Mouse (Mus musculus) CD4-positive, CD25-positive, alpha-beta regulatory T cell, adult 4 months (primary cell): ENCODE data around the gene St14. TPM values are rescaled to one million over a fixed set of nuclear protein-coding genes. Genes with fewer than 3 reads are reported as not detected.

Experiments
- ATAC-seq: one replicate; pipeline ENCODE4 v1.8.0; 2017
- polyA plus RNA-seq, 2 experiments: library from polyadenylated mRNA; unstranded; fragments of 100-300 nt; shearing (Covaris generic); gene quantifications; one replicate each; pipeline ENCODE4 v1.2.1; 2017

St14 gene
- polyA plus RNA-seq, 2 experiments from 2014 or later: 4.1 to 6.1 TPM

DNA sequence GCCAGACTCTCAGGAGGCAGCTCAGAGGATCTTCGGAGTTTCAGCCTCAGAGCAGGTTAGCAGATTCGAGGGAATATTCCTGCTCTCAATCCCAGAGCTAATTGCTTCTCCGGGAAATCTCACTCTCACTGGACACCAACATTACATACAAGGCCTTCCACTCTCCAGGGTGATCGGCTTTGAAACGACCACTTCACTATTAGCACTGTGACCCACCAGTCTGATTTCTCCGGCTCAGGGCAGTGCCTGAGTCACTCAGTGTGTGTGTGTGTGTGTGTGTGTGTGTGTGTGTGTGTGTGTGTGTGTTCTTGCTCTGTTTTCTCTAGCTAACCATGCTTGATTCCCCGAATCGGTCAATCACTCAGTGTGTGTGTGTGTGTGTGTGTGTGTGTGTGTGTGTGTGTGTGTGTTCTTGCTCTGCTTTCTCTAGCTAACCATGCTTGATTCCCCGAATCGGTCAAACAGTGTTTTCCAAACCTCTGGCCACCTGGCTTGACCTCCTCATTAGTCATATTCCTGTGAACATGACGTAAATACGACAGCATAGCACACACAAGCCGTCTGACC lies 9.1 kb downstream of the St14 start:
- ATAC-seq: no peak

DNA sequence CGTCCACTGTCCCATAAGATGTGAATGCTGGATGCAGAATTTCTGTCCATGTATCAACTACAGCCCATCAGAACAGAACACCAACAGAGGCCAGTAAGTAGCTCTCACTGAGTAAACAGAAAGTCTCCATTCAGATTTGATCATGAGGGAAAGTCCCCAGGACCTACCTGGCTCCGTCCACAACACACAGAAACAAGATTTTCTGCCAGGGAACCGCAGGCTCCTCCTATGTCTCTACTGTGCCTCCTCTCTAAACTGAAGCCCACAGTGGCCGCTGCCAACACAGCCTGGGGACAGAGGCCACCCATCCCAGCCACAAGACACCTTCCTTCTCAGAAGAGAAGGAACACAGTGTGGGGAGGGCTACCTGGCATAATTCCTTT lies 11.1 kb downstream of the St14 start:
- ATAC-seq: peak; percentile 78

DNA sequence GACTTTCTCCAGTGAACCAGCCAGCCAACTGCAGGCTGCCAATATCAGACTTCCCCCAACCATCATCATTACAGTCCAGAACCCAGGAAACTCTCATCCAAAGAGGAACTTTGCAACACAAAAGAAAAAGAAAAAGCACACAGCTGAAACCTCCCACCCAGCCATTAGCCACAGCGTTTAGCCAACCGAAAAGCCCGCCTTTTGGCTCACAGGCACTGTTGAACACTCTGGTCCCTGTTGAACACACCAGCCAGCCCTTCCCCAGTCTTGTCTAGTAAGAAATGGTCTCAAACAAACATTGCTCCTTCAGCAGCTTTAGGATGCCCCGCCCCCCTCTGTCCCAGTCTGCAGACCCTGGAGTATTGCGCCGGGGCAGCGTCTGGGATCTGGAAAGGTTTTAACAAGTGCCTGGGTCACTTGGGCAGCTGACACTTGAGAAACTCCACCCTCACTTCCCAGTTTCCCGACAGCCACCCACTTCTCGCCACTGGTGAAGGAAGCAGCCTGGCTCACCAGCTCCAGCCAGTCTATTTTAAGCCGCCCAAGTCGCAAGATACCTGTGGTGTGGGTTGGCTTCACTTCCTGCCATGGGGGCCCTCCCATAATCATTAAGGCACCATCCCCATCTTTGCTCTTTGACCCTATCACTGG lies 11.6 kb downstream of the St14 start:
- peak; percentile 57 for ATAC-seq

DNA sequence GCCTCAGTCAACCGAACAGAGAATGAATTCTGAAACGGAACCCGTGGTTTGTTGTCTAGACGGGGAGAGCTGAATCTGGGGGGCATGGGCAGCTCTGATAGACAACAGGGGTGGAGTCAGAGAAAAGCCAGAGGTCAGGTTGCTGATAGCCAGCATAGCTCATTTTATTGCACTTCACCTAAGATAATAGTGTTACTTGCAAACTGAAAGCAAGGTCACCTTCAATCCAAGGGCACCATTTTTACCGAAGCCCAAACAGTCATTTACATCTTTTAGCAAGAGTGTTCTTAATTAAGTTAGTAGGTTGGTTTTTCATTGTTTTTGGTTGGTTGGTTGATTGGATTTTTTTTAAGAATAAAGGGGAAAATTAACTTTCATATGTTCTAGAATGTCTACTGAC lies 12.2 kb downstream of the St14 start:
- no peak for ATAC-seq

GRCm38 (mm10) chr9:31118520-31119298 lies 12.9 kb downstream of the St14 start:
- ATAC-seq: no peak

GRCm38 (mm10) chr9:31117488-31117887 lies 14.2 kb downstream of the St14 start:
- ATAC-seq: no peak

DNA sequence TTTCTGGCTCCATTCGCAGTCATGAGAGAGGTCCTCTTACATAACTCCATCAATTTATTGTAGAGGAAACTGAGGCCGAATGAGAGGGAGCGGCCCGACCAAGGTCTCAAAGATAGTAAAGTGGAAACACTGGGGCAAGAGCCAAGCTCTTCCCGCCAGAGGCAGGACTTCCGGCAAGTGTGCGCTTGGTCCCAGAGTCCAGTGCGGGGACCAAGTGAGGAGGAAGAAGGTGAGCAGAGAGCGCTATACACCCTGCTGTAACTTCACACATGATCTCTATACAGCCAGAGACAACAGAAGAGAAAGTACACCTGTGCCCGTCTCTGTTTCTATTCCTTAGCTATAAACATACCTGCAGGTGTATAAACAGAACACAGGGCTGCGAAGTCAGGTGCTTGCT lies 14.6 kb downstream of the St14 start:
- ATAC-seq: no peak

DNA sequence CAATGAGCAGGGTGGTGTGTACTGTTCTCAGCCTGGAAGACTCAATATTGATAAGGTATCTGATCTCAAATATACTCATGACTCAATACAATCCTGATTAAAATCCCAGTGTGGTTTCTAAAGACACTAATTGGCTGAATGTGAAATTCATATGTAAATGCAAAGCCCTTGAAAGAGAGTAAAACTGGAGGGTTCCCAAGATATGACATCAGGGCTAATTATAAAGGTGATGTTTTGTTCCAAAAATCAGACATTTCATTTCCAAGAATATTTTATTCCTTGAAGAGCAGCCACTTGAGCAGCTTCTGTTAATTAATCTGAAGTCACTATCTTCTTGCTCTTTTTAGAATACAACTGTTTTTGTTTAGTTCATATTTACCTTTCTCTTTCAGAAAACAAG lies 16.1 kb downstream of the St14 start:
- no peak for ATAC-seq

GRCm38 (mm10) chr9:31108464-31108863 lies 23.2 kb downstream of the St14 start:
- ATAC-seq: no peak

DNA sequence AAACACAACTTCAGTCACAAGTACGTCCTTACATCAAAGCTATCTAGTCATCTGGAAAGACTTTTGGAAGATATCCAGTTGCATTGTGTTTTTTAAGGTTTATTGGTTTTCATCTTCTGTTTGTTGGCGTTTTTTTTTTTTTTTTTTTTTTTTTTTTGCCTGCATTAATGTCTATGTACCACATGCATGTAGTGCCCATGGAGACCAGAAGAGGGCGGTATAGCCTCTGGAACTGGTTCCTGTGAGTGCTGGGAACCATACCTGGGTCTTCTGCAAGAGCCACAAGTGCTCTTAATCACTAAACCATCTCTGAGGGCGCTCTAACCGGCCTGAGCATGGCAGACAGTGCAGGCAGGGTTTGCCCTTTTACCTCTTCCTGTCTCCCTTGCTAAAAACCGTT lies 33.5 kb downstream of the St14 start:
- ATAC-seq: no peak

DNA sequence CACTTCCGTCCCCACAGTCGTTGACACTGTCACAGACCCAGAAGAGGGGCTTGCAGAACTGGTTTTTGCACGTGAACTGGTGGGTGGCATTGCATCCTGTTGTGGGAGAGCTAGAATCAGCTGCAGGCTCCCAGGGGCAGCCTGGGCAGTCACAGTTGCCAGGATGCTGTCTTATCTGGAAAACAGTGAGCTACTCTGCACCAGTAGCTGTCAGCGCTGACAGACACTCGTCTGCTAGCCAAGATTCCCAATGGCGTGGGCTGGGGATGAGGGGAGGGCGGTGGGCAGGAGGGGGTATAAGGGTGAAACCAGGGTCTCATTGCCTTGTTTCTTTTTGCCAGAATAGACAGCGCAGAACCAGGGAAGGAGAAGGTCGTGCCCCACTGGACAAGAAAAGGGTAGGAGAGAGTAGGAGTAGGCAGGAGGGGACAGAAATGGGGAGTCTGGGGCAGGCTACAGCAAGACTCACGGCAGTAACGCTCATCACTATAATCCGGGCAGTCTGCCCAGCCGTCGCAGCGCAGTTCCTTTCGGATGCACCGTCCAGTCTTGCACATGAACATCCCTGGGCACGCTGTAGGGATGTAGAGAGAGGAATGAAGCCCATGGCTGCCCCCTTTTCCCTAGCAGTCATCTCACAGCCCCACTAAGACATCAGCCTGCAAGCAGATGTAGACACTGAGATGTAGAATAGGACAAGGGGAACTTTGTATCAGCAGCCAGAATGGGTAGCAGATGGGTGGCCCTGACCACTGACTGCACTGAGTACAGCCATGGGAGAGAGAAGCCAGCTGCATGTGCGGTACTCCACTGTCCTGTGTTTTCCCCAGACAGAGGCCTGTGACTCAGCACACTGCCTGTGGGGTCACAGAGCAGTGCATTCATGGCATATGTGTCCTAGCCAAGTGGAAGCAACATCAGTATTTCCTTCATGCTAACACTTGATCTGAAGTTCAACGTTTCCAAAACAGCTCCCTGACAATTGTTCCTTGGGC lies 34.3 kb downstream of the St14 start:
- no peak for ATAC-seq

DNA sequence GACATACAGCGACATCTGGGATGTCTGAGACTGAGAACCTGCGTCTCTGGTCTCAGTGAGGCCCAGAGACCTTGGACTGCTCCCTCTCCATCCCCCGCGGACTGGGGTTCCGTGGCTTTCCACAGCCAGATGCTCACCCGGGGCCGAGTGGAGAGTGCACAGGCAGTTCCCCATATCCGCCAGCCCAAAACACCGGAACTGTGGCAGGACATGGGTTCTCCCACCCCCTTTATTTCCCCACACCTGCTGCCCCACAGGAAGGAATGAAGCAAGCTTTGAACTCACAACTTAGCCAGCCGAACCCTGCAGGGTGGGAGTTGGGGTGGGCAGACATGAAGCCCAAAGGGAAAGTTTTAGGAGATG lies 38.8 kb downstream of the St14 start:
- ATAC-seq: no peak

DNA sequence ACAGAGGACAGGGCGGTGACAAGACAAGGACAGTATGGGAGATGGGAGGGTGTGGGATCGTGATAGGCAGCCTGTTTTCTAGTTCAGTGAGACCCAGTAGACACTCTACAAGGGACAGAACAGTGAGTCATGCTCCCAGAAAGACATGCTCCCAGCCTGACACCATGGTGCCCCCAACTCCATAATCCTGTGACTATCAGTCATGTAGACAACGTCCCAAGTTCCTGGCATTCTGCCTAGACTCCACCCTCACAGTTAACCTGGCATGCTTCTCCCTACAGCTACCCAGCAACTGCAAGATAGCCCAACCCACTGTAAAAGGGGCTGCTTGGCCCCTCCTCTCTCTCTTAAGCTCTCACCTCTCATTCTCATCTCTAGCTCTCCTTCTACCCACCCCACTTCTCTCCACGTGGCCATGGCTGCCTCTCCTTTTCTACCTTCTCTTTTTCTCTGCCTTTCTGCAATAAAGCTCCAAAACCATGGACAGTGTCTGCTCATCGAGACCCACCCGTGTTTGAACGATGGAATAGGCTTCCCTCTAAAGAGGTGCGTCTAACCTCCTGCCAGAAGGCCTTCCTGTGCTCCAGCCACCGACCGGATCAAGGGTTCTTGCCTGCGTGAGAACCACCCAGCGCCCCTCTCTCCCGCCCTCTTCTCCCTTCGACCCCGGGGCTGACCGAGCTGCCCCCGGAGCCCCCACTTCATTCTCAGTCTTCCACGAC lies 39.4 kb downstream of the St14 start:
- no peak for ATAC-seq

DNA sequence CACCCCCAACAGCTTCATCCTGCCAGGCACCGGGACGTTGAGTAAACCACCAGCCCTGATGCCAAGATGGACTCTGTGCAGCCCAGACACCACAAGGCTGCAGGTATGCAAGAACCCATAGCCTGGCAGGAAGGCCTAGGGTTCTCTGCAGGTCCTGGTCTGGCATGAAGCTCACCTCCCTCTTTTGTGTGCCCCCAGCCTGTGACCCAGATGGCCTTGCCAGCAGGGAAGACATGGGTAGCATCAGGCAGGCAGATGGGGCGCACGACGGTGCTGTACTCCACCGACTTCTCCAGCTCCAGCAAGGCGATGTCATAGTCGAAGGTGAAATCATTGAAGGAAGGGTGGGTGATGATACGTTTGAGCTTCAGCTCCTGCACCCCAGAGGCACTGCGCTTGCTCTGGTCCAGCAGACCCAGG lies 40.5 kb downstream of the St14 start:
- no peak for ATAC-seq

- no peak for ATAC-seq
These were observed 41.3 kb downstream of the St14 start for GRCm38 (mm10) chr9:31090081-31091023.

GRCm38 (mm10) chr9:31089541-31089940 lies 42.1 kb downstream of the St14 start:
- ATAC-seq: no peak

- no peak for ATAC-seq
These were observed 42.8 kb downstream of the St14 start for GRCm38 (mm10) chr9:31088883-31089282.

GRCm38 (mm10) chr9:31088116-31088515 lies 43.5 kb downstream of the St14 start:
- ATAC-seq: no peak

DNA sequence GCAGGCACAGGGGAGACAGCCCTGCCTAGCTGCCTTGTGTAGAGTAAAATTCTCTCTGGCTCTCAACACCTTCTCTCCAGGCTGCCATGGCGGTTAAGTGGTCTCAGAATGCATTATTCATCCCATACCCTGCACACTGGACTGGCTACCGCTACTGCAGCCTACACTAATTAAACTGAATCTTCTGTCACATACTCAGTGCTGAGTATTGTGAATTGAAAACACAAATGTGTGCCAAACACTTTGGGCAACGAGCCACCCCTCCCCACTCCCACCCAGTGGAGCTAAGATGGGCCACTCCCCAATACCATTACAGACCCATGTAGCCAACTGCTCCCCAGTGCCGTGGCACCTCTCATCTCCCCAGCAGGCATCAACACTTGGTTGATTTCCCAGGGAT lies 44.2 kb downstream of the St14 start:
- no peak for ATAC-seq

DNA sequence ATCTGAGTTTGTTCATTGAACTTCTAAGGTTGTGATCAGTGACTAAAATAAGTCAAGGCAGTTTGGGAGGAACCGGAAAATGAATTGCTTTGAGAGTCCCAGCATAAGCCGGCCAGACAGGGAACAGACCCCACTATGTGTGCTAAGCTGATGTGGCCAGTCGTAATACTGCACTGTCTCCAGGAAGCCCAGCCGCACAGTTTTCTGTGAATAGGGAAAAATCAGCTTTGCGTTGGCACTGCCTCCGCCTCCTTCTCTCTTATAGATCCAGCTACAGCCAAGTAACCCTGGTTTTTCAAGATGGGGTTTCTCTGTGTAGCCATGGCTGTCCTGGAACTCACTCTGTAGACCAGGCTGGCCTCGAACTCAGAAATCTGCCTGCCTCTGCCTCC lies 44.9 kb downstream of the St14 start:
- no peak for ATAC-seq
